Mouse (Mus musculus): ENCODE data around the gene Kif17. TPM values are rescaled to one million over a fixed set of nuclear protein-coding genes. Genes with fewer than 3 reads are reported as not detected.

The Kif17 gene
- polyA plus RNA-seq, 1 experiment from 2014 or later = 1.7 TPM

GRCm38 (mm10) chr4:138220761-138221160, 29.5 kb upstream of the Kif17 start:
- Histone ChIP-seq H3K9ac (no peak overlapping the region), H3K27me3 (replicated peaks) (no peaks in the 10 kb centered on the region), H3K36me3 (peaks cover 33% of the 10 kb centered on the region), H3K4me3 (no peak overlapping the region), H3K9me3 (no peaks in the 10 kb centered on the region), H3K27ac (no peak overlapping the region), H3K4me1 (peaks cover 23% of the 10 kb centered on the region), H3K4me2 (replicated peaks) (no peak overlapping the region)
- 91% methylated on average over 7 of the region's 7 CpGs for WGBS
- no peak for ATAC-seq (ENCODE audit: low FRiP score, low read depth)

GRCm38 (mm10) chr4:138221406-138221805, 28.8 kb upstream of the Kif17 start:
- Histone ChIP-seq H3K9ac (no peak overlapping the region), H3K4me3 (no peak overlapping the region), H3K27ac (no peak overlapping the region), H3K27me3 (replicated peaks) (no peaks in the 10 kb centered on the region), H3K4me1 (peaks cover 22% of the 10 kb centered on the region), H3K9me3 (no peaks in the 10 kb centered on the region), H3K36me3 (peaks cover 39% of the 10 kb centered on the region), H3K4me2 (replicated peaks) (no peak overlapping the region)
- WGBS = 95% methylated on average over 5 of the region's 5 CpGs
- ATAC-seq (ENCODE audit: low FRiP score, low read depth) = no peak

GRCm38 (mm10) chr4:138222396-138222795, 27.8 kb upstream of the Kif17 start:
- Histone ChIP-seq H3K9ac (no peak overlapping the region), H3K9me3 (no peaks in the 10 kb centered on the region), H3K4me3 (no peak overlapping the region), H3K27me3 (replicated peaks) (no peaks in the 10 kb centered on the region), H3K4me2 (replicated peaks) (no peak overlapping the region), H3K4me1 (peaks cover 22% of the 10 kb centered on the region), H3K36me3 (peaks cover 47% of the 10 kb centered on the region), H3K27ac (no peak overlapping the region)
- WGBS = 87% methylated on average over 5 of the region's 5 CpGs
- no peak for ATAC-seq (ENCODE audit: low FRiP score, low read depth)

GRCm38 (mm10) chr4:138223623-138224022, 26.6 kb upstream of the Kif17 start:
- no peaks in the 10 kb centered on the region for H3K9me3 ChIP-seq
- 91% methylated on average over 10 of the region's 10 CpGs for WGBS
- peaks cover 59% of the 10 kb centered on the region for H3K36me3 ChIP-seq
- no peaks in the 10 kb centered on the region for H3K27me3 ChIP-seq (replicated peaks)
- no peak overlapping the region for H3K4me3 ChIP-seq
- H3K9ac ChIP-seq = no peak overlapping the region
- H3K4me1 ChIP-seq = peaks cover 13% of the 10 kb centered on the region
- no peak overlapping the region for H3K27ac ChIP-seq
- no peak overlapping the region for H3K4me2 ChIP-seq (replicated peaks)
- no peak for ATAC-seq (ENCODE audit: low FRiP score, low read depth)

- ATAC-seq (ENCODE audit: low FRiP score, low read depth) = no peak
- Histone ChIP-seq H3K4me3 (no peak overlapping the region), H3K4me1 (peaks cover 27% of the 10 kb centered on the region), H3K9ac (no peak overlapping the region), H3K4me2 (replicated peaks) (no peak overlapping the region), H3K36me3 (peaks cover 52% of the 10 kb centered on the region), H3K9me3 (no peaks in the 10 kb centered on the region), H3K27ac (no peak overlapping the region), H3K27me3 (replicated peaks) (peaks cover 21% of the 10 kb centered on the region)
- WGBS = 62% methylated on average over 27 of the region's 27 CpGs
Measured at GRCm38 (mm10) chr4:138246756-138247665, 3.2 kb upstream of the Kif17 start.

- H3K36me3 ChIP-seq = peaks cover 7% of the 10 kb centered on the region; the same call in 1 of the 2 replicates
- no peaks in the 10 kb centered on the region for H3K9me3 ChIP-seq
- ATAC-seq (ENCODE audit: low FRiP score, low read depth) = no peak
- peak overlapping the region; percentile 35; the same call in 1 of the 2 replicates for H3K9ac ChIP-seq
- H3K27ac ChIP-seq = no peak overlapping the region
- H3K4me2 ChIP-seq (replicated peaks) = peak overlapping the region; percentile 95
- WGBS = under 1% methylated on average over 14 of the region's 14 CpGs
- peak overlapping the region; percentile 15 for H3K4me3 ChIP-seq
- H3K4me1 ChIP-seq = peaks cover 36% of the 10 kb centered on the region
- H3K27me3 ChIP-seq (replicated peaks) = peaks cover 46% of the 10 kb centered on the region
Measured at GRCm38 (mm10) chr4:138251819-138252218, 1.6 kb downstream of the Kif17 start.

- Histone ChIP-seq H3K4me3 (peak overlapping the region; percentile 15; the same call in 1 of the 2 replicates), H3K36me3 (peaks cover 3% of the 10 kb centered on the region; the same call in 1 of the 2 replicates), H3K27me3 (replicated peaks) (peaks cover 46% of the 10 kb centered on the region), H3K27ac (no peak overlapping the region), H3K9me3 (no peaks in the 10 kb centered on the region), H3K4me2 (replicated peaks) (peak overlapping the region; percentile 95), H3K9ac (peak overlapping the region; percentile 35; the same call in 1 of the 2 replicates), H3K4me1 (peaks cover 36% of the 10 kb centered on the region)
- ATAC-seq (ENCODE audit: low FRiP score, low read depth) = no peak
- WGBS = 16% methylated on average over 5 of the region's 5 CpGs
Measured at GRCm38 (mm10) chr4:138252231-138252630, 2.0 kb downstream of the Kif17 start.

GRCm38 (mm10) chr4:138257116-138257687, 7.0 kb downstream of the Kif17 start:
- Histone ChIP-seq H3K36me3 (no peaks in the 10 kb centered on the region; the same call in 1 of the 2 replicates), H3K4me2 (replicated peaks) (no peak overlapping the region), H3K9ac (no peak overlapping the region), H3K4me1 (peaks cover 7% of the 10 kb centered on the region), H3K27me3 (replicated peaks) (peaks cover 30% of the 10 kb centered on the region), H3K27ac (no peak overlapping the region), H3K4me3 (no peak overlapping the region), H3K9me3 (no peaks in the 10 kb centered on the region)
- 83% methylated on average over 22 of the region's 22 CpGs for WGBS
- ATAC-seq (ENCODE audit: low FRiP score, low read depth) = no peak

- H3K9ac ChIP-seq = no peak overlapping the region
- H3K9me3 ChIP-seq = no peaks in the 10 kb centered on the region
- H3K27ac ChIP-seq = no peak overlapping the region
- peaks cover 26% of the 10 kb centered on the region for H3K27me3 ChIP-seq (replicated peaks)
- no peak for ATAC-seq (ENCODE audit: low FRiP score, low read depth)
- peaks cover 5% of the 10 kb centered on the region for H3K4me1 ChIP-seq
- H3K4me3 ChIP-seq = no peak overlapping the region
- WGBS = 80% methylated on average over 7 of the region's 7 CpGs
- no peak overlapping the region for H3K4me2 ChIP-seq (replicated peaks)
- H3K36me3 ChIP-seq = no peaks in the 10 kb centered on the region; the same call in 1 of the 2 replicates
Measured at GRCm38 (mm10) chr4:138258663-138259062, 8.4 kb downstream of the Kif17 start.

GRCm38 (mm10) chr4:138259482-138259881, 9.2 kb downstream of the Kif17 start:
- H3K36me3 ChIP-seq = no peaks in the 10 kb centered on the region; the same call in 1 of the 2 replicates
- H3K4me2 ChIP-seq (replicated peaks) = no peak overlapping the region
- no peak overlapping the region for H3K4me3 ChIP-seq
- no peak for ATAC-seq (ENCODE audit: low FRiP score, low read depth)
- peaks cover 5% of the 10 kb centered on the region for H3K4me1 ChIP-seq
- no peak overlapping the region for H3K27ac ChIP-seq
- no peak overlapping the region for H3K9ac ChIP-seq
- H3K9me3 ChIP-seq = no peaks in the 10 kb centered on the region
- H3K27me3 ChIP-seq (replicated peaks) = peaks cover 26% of the 10 kb centered on the region
- WGBS = 81% methylated on average over 5 of the region's 5 CpGs

GRCm38 (mm10) chr4:138261843-138262681, 11.8 kb downstream of the Kif17 start:
- peak overlapping the region; percentile 75 for H3K4me2 ChIP-seq (replicated peaks)
- H3K36me3 ChIP-seq = no peaks in the 10 kb centered on the region
- H3K4me3 ChIP-seq = peak overlapping the region; percentile 70
- ATAC-seq (ENCODE audit: low FRiP score, low read depth) = peak; percentile 90
- peak overlapping the region; percentile 45; the same call in 1 of the 2 replicates for H3K9ac ChIP-seq
- H3K9me3 ChIP-seq = no peaks in the 10 kb centered on the region
- H3K27me3 ChIP-seq (replicated peaks) = peaks cover 18% of the 10 kb centered on the region
- H3K27ac ChIP-seq = no peak overlapping the region
- peaks cover 5% of the 10 kb centered on the region for H3K4me1 ChIP-seq
- WGBS = under 1% methylated on average over 74 of the region's 78 CpGs

- no peak overlapping the region for H3K27ac ChIP-seq
- no peak overlapping the region for H3K4me2 ChIP-seq (replicated peaks)
- H3K36me3 ChIP-seq = no peaks in the 10 kb centered on the region
- no peak overlapping the region for H3K4me3 ChIP-seq
- peaks cover 13% of the 10 kb centered on the region for H3K27me3 ChIP-seq (replicated peaks)
- 91% methylated on average over 10 of the region's 10 CpGs for WGBS
- no peak for ATAC-seq (ENCODE audit: low FRiP score, low read depth)
- H3K9ac ChIP-seq = no peak overlapping the region
- peaks cover 1% of the 10 kb centered on the region; the same call in 1 of the 2 replicates for H3K4me1 ChIP-seq
- no peaks in the 10 kb centered on the region for H3K9me3 ChIP-seq
Measured at GRCm38 (mm10) chr4:138267869-138268268, 17.6 kb downstream of the Kif17 start.
